Mouse (Mus musculus) kidney, postnatal 36 days (tissue): Measurements from ENCODE around the gene Krtcap2.

ENCODE experiments used
- DNase-seq, 2 experiments: peaks; one replicate each; pipeline ENCODE4 v3.0.0; 2021 to 2022; ENCODE audit warnings: mixed read lengths in 2 of 2

The Krtcap2 gene

DNA sequence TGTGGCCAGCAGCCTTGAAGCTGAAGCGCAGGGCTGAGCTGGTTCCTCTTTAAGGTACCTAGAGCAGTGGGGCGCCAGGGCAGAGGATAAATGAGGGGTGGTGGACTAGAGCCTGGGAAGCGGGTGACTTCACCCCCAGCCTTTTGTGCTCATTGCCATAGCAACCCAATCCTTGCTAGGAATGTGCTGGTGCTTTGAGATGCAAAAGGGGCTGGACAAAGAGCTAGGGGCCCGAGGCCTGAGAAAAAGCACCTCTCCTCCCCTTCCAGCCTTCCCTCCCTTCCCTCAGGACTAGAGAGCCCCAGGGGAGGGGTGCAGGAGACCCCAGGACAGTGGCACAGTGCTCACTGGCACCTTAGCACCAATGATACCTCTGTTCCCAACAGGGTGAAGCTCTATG is 19.8 kb upstream of the Krtcap2 start:
- no peak for DNase-seq

DNA sequence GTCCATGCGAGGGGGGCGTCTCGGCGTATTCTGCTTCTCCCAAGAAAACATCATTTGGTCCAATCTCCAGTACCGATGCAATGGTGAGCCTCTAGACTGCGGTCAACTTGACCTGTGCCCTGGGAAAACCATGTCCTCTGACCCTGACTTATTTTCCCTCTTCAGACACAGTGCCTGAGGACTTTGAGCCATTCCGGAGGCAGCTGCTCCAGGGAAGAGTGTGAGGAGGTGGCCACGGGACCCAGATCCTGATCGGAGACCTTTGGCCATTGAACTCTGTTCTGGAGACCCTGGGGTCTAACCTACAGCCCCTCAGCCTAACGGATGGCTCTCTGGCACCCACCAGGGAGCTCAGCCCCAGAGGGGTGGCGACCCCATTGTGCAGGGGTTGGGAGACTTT is 19.4 kb upstream of the Krtcap2 start:
- DNase-seq = peak in 1 of 2 experiments; percentile 58

DNA sequence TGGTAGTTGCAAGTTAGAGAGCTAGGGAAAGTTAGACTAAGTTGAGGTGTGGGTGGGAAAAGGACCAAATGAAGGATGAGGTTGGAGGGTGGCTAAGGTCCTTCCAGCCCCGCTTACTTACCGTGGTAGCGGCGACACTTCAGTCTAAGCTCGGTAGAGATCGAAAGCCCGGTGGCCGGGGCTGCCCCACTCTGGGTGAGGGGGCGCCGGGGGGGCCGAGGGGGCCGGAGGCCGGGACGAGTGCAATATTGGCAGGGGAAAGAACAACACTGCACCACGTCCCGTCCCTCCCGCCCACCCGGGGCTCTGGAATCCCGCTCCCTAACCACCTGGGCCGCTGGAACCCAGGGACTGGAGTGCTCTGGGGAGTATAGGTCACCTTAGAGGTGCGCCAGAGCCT is 18.9 kb upstream of the Krtcap2 start, which contains the start of gene Mtx1:
Mtx1 (minus strand) TSS at position 189 of the 400 bp plus-strand sequence.
- no peak for DNase-seq

DNA sequence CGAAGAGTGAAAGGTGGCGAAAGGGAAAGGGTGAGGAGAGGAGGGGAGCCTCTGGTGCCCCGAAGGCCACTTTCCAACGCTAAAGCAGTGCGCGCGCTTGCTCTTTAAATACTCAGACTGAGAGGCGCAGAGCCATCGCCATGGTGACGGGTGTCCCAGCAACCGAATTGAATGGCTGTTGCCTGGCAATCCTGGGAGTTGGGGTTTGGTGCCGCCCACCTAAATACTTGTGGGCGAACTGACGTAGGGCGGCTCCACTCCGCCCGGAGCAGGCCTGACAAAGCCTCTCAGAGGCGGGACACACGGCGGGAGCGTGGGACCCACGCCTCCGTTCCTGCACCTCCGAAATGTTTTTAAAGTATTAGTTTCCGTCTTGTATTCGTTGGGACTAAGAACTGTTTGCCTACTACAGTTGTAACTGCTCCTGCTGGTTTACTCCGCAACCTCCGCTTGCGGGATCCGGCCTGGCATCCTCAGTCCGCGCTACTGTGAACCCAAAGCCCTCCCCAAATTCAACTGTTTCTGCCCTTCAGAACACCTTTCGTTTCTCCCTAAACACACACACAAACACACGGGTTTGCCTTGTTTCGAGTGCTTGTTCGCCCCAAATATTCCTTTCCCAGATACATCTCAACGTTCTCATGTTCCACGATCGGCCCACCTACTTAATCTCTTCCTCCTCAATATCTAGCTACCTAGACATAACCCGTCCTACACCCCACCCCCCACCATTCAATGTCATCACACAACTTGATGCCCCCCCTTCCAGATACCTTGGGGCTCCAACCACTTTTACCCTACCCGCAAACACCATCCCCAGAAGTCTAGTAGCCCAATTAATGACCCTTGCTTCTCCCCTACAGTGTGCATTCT is 18.2 kb upstream of the Krtcap2 start:
- peak; percentile 92 to 94 for DNase-seq

DNA sequence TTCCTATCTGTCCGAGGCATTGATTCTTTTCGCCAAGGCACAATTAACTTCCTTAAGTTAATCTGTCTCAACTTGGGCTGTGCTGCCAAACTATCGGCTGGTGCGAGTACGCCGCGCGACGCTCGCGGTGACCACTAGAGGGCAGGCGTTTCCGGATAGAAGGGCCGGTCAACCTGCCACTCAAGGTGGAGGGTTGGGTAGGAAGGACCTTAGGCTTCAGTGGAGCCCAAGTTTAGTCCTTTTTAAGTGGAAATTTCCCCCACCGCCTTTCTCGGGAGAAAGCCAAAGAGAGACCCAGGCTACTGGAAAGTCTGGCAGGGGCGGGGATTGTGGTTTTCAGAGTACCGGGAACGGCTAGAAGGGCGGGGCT is 17.6 kb upstream of the Krtcap2 start:
- DNase-seq = peak; percentile 91 to 94

DNA sequence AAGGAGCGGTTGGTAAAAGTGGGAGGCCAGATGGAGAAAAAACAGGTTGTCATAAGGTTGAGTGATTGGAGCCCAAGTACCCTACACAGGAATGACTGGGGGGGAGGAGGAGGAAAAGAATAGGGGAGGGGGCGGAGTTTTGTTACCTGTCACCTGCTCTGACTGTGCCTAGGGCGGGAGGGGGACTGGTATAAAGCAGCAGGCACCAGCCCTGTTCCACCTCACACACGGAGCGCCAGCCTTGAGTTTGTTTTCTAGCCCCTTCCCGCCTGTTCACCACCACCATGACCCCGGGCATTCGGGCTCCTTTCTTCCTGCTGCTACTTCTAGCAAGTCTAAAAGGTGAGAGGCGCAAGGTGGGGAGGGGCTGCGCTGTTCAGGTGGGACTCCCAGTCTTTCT is 16.9 kb upstream of the Krtcap2 start, which contains the start of gene Muc1:
Muc1 (plus strand) TSS at position 222 of the 400 bp plus-strand sequence.
- peak; percentile 48 to 51 for DNase-seq

DNA sequence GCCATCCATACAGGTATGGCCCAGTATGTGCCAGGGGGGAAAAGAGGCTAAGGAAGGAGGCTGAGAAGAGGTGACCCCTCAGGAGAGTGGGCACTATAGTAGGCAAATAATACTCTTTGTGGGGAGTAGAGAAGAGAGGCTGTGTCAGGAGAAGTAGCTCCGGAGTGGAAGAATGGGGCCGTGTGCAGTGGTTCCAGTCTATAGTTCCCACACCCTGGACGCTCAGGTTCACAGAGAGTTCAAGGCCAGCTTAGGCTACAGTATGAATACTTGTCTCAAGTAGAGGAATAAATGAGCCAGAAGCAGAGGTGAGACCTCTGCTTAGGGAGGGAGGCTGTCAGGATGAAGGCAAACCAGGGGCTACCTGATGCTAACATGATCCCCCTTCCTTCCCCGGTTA is 16.5 kb upstream of the Krtcap2 start:
- no peak for DNase-seq

DNA sequence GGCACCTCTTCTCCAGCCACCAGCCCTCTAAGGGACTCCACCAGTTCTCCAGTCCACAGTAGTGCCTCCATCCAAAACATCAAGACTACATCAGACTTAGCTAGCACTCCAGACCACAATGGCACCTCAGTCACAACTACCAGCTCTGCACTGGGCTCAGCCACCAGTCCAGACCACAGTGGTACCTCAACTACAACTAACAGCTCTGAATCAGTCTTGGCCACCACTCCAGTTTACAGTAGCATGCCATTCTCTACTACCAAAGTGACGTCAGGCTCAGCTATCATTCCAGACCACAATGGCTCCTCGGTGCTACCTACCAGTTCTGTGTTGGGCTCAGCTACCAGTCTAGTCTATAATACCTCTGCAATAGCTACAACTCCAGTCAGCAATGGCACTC is 15.2 kb upstream of the Krtcap2 start:
- no peak for DNase-seq

DNA sequence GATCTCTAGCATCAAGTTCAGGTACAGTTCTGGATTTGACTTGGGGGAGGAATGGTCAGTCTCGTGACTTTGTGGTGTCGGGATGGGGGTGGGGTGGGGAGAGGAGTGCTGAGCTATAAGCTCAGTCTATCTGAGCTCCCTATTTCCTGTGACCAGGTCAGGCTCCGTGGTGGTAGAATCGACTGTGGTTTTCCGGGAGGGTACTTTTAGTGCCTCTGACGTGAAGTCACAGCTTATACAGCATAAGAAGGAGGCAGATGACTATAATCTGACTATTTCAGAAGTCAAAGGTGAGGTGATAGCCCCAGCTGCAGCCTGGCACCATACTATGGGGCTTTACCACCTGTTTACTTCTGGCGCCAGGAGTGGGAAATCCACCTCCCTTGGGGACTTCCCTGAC is 14.4 kb upstream of the Krtcap2 start:
- no peak for DNase-seq

DNA sequence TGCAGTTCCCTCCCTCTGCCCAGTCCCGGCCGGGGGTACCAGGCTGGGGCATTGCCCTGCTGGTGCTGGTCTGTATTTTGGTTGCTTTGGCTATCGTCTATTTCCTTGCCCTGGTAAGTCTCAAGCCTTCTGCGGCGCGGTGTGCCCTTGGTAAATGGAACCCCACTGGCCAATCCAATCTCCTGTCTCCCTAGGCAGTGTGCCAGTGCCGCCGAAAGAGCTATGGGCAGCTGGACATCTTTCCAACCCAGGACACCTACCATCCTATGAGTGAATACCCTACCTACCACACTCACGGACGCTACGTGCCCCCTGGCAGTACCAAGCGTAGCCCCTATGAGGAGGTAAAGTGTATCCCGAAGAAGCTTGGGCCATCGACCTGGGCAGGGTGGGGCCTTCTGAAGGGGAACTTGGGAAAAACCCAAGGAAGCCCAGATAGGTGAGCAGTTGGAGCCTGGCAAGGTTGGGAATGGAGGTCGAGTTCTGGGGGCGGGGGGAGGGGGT is 13.9 kb upstream of the Krtcap2 start:
- DNase-seq = no peak

DNA sequence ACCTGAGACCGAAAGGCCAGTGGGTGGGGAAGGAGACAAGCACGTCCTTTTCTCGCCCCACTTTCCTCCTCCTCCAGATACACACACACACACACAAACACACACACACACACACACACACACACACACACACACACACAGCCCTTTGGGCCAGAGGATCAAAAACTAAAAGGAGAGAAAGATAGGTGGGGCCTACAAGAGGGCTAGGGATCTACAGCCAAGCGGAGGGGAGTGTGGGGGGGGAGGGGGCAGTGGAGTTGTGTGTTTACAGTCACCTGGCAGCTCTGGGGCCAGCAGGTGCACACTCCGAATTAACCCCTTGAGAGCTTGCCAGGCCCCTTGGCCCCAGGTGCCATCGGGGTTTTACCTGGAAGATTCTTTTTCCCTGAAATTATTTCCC is 13.2 kb upstream of the Krtcap2 start:
- no peak for DNase-seq

DNA sequence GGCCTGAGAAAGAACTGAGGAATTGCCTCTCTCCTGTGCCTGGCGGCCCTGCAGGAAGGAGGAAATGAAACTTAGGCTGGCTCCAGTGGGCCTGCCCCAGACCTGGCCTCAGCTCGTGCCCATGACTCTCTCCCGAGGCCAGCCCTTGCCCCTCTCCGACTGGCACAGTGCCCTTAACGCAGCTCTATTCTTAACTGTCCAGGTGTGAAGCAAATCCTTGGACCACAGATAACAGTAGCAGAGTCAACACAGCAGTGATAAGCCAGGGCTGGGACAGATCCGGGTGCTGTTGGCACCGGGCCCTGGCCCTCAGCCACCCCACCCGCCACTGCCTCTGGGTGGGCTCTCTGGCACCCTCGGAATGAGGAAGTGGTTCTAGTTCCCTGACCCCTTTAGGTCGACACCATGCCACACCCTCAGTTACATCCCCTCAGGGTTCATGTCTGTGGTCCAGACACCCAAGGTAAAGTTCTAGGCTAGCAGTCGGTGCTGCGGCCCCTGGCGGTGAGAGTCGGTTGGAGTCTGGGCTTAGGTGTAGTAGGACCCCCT is 12.1 kb upstream of the Krtcap2 start:
- DNase-seq = peak in 1 of 2 experiments; percentile 38

DNA sequence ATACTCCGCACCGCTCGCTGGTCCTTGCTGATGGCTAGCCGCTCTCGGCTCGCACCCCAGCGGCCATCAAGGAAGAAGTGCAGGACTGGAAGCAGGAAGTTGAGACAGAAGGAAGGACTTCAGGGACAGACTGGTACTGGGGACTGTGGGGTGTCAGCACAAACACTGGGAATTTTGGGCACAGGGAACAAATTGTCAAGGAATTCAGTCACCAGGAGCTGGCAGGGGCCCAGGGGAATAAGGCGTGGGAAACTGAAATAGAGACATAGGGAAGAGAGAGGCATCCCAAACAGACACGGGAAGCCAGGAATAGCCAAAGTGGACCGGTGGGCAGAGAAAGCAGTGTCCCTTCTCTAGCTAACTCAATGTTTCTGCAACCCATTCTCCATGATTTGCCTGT is 9.2 kb upstream of the Krtcap2 start:
- DNase-seq = no peak

DNA sequence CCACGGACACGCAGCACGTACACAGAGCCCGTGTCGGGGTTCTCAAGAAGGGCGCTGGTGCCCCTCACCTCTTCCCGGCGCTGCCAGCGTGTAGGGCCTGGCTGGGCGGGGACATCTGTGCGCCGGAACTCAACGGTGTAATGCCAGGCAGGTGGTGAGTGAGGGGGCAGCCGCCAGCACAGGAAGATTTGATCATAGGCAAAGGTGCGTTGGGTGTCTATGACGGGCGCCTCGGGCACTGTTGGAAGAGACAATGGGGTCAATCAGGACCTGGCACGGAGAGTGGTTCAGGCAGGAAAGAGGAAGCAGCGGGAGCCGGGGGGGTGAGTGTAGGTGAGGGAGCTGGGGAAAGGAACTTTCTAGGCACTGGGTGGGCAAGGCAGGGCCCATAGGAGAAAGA is 8.1 kb upstream of the Krtcap2 start:
- no peak for DNase-seq

DNA sequence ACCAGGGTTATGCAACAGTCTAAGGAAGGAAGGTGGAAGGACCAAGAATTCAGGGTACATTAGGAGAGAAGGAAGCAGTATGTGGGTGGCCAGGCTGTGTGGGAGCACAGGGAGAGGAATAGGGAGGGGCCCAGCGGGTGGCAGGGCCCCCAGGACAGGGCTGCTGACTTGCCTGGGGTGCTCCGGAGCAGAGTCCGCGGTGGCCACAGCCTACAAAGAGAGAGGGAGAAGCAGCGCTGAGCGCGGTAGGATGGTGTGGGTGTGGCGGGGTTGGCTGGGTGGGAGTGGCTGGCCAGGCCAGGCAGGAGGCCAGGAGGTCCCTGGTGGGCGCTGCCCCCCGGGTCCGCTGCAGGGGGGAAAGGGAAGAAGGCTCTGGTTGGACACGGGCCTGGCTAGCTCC is 7.3 kb upstream of the Krtcap2 start:
- DNase-seq = peak in 1 of 2 experiments; percentile 53

DNA sequence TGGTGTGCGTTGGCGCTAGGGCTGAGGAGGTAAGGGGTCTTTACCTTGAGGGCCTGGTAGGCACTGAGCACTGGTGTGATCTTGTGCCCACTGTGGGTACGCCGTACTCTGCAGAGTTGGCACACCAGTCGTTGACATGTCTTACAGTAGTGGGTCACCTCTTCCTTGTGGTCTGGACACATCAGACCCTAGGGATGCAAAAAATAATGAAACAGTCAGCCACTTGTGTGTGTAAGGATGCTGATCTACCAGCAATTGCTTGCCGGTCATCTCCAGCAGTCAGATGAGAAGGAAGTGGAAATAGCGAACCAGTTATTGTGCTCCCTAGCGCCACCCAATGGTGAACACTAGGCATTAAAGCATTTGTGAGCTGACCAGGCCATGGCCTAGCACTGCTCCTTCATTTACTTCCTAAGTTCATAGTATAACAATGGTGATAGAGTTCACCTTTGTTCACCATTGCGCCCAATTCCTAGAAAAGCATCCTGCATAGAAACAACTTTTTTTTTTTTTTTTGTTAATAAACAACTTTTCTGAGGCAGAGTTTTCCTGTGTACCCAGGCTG is 3.4 kb upstream of the Krtcap2 start:
- DNase-seq = peak; percentile 71 to 87

DNA sequence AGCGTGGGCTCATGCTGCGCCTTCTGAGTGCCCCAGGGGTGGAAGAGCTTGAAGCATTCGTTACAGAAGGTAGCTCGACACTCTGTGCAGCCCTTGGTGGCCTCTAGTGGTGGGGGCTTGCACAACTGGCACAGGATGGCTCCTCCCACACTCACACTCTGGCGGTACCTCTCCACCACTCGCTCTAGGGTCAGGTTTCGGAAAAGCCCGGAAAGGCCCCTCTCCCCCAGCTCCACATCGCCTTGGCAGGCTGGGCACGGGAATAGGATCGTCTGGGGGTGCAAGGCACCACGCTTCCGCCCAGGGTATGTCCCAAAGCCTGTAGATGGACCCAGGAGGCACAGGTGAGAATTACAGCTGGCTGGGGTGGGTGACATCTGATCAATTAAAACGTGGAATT is 2.2 kb upstream of the Krtcap2 start:
- DNase-seq = peak; percentile 64 to 79

DNA sequence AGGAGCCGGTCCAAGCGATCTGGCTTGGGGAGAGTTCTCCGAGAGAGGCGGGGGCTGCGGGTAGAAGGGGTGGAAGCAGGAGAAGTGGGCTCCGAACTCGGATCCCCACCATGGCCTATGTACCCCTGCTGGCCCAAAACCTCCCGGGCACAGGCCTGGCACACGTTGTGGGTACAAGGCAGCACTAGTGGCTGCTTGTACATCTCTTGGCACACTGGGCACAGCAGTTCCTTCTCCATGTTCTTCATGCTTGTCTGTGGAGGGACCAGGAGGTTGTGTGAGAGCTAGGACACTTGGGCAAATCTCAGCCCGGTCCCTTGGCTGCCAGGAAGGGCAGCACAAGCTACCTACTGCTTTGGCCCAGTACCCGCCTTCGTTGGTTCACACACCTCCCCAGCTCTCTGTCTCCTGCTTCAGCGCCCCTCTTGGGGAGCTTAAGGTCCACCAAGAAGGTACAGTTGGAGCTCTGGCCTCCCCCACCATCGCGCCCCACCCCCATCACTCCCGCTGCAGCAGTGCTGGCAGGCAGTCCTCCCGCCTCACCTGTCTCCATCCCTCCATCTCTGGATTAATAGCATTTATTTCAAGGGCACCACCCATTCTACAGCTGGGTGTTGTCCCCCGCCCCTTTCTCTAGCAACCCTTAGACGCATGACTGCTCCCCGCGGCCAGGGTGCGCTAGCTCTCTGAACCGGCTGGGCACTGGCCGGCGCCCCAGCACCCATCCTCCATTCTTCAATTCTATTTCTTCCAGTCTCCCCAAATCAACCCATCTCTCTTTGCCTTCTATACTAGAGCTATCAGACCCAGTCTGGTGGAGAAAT is 1.4 kb upstream of the Krtcap2 start:
- peak; percentile 62 to 79 for DNase-seq

DNA sequence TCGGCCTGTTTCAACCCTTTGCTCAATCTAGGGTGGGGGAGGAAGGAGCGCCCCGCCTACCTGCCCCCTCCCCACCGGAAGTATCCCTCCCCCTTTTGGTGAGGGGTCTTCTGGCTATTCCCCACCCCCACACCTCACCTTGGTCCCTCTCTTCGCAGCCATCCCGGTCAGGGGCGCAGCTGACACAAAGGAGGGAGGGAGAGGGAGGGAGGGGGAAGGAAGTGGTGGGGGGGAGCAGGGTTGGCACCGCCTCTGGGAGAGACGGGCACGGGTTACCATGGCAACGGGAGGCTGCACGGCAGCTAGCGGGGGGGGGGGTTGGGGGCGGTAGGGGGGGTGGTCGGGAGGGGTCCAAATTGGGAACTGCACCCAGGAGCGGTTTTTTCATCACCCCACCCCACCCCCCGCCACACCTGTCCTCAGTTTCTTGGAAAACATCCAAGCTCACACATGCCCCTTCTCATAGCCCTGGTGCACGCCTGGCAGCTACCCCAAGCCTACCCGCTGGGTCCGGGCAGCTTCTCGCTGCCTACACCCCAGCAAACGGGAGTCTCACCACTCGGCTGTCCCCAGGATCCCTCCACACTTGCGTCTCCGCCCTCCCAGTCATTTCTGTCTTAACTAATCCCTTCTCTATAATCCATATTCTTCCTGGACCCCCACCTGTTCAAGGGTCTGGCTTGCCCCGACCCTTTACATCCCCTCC is 631 bp upstream of the Krtcap2 start:
- peak in 1 of 2 experiments; percentile 43 for DNase-seq

DNA sequence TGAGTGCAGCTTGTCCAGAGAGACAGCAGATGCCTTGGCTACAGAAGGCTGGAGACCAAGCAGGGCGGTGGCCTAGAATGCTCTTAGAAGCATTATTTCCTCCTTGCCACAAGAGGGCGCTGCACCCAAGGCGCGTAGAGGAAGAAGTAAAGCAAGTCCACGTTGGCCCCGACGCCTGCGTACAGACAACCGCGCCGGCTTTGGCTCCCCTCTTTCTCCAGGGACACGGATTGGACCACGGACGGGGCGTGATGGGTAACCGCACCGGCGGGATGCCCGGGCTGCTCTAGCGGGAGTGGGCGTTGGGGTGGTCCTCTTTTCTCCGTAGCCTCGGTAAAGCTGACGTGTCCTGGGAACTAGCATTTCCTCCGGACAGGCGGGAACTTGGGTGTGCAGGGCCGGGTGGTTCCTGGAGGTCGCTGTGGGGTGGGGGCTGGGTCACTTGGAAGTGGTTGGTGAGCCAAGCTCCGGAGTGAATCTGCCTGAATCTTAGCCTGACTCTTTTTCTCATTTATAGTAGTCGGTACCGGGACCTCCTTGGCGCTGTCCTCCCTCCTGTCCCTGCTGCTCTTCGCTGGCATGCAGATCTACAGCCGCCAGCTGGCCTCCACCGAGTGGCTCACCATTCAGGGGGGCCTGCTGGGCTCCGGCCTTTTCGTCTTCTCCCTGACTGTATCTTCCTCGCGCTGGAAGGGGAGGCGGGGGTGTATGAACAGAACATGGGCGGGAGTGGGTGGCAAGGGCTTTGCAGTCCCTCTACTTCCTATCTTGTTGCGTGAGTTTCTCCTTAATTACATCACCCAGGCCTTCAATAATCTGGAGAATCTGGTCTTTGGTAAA is 715 bp downstream of the Krtcap2 start, which contains the start of gene Trim46:
Trim46 (minus strand) TSS at position 49 of the 840 bp plus-strand sequence.
- peak; percentile 92 to 93 for DNase-seq

DNA sequence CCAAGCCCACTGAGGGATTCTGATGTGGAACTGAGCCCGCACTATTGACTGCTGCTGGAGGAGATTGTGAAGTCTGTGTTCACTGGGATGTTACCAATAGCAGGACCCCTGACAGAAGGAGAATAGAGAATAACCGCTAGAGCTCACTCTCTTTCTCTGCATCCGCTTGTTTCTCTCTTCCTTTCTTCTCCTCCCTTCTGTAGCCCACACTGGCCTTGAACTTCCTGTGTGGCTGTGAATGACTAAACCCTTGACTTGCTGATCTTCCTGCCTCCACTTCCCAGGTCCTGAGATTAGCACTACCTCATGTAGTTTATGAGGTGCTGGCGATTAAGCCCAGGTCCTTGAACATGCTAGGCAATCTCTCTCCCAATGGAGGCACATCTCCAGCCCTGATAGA is 1.7 kb downstream of the Krtcap2 start:
- DNase-seq = no peak
